Mouse (Mus musculus) ES-Bruce4 (cell line): ENCODE measurements at regions not wholly inside any gene's neighbourhood (a gene's known extent, or its start where the extent isn't known, plus 50 kb on each side); places are given as distances from the start of the nearest gene placed in this dataset.

Experiments used
- EP300 ChIP-seq: IDR thresholded peaks from 2 replicates; pipeline ENCODE4 v1.6.1; 2011; ENCODE audit warnings: low read depth, low read length; ENCODE audit not compliant: insufficient read depth
- POLR2A ChIP-seq: IDR thresholded peaks from one replicate; pipeline ENCODE4 v1.8.1; 2011; ENCODE audit warnings: low read length; ENCODE audit not compliant: insufficient read depth

GRCm38 (mm10) chr2:51447616-51448015, 179.7 kb upstream of the Tas2r134 start:
- TF ChIP-seq POLR2A (no peak), EP300 (no peak)
